Mouse (Mus musculus): ENCODE measurements around the gene Haus5. TPM values are rescaled to one million over a fixed set of nuclear protein-coding genes. Genes with fewer than 3 reads are reported as not detected.

Haus5 gene
- 10.3 and 11.1 TPM in 2 replicates for polyA plus RNA-seq (2015; fragmentation: Nextera tagmentation; extraction: Ambion mirVana)

GRCm38 (mm10) chr7:30664529-30665200 is at the start of gene Haus5:
TSS of gene Haus5 (minus strand) at chr7:30664994.

GRCm38 (mm10) chr7:30711942-30712341 is 47.1 kb upstream of the Haus5 start, which contains the start of gene Atp4a:
TSS of gene Atp4a (plus strand) at chr7:30712209.

GRCm38 (mm10) chr7:30698589-30698988 is 33.8 kb upstream of the Haus5 start, which contains the start of gene 2200002J24Rik:
TSS of gene 2200002J24Rik (plus strand) at chr7:30698926.

GRCm38 (mm10) chr7:30671480-30671879 is 6.7 kb upstream of the Haus5 start, which contains the start of gene Pmis2:
TSS of gene Pmis2 (minus strand) at chr7:30671605.

GRCm38 (mm10) chr7:30649591-30650540 is 14.9 kb downstream of the Haus5 start, which contains the start of gene Rbm42:
TSS of gene Rbm42 (minus strand) at chr7:30650317.

GRCm38 (mm10) chr7:30635752-30636151 is 29.0 kb downstream of the Haus5 start, which contains the start of gene Etv2:
TSS of gene Etv2 (minus strand) at chr7:30635852.

GRCm38 (mm10) chr7:30625530-30626384 is 39.0 kb downstream of the Haus5 start, which contains the start of gene Cox6b1:
TSS of gene Cox6b1 (minus strand) at chr7:30626151.

GRCm38 (mm10) chr7:30612654-30613402 is 52.0 kb downstream of the Haus5 start, which contains the start of gene Upk1a:
TSS of gene Upk1a (minus strand) at chr7:30612847.

Other genes with a start within 250 kb of the Haus5 start
- 2.4 and 10.2 TPM in 2 replicates for gene Hcst, start 245.1 kb downstream of the Haus5 start, polyA plus RNA-seq (2015; fragmentation: Nextera tagmentation; extraction: Ambion mirVana)
- gene Nfkbid, start 243.3 kb downstream of the Haus5 start, polyA plus RNA-seq (2015; fragmentation: Nextera tagmentation; extraction: Ambion mirVana) = 0.84 and 1.4 TPM in 2 replicates
- 8.7 and 9.1 TPM in 2 replicates for gene Aplp1, start 219.5 kb downstream of the Haus5 start, polyA plus RNA-seq (2015; fragmentation: Nextera tagmentation; extraction: Ambion mirVana)
- not detected in 2 replicates for gene Kirrel2, start 207.3 kb downstream of the Haus5 start, polyA plus RNA-seq (2015; fragmentation: Nextera tagmentation; extraction: Ambion mirVana)
- 0.12 TPM in 1 of 2 replicates, not detected in the other for gene Nphs1, start 206.7 kb downstream of the Haus5 start, polyA plus RNA-seq (2015; fragmentation: Nextera tagmentation; extraction: Ambion mirVana)
- gene Prodh2, start 171.4 kb downstream of the Haus5 start, polyA plus RNA-seq (2015; fragmentation: Nextera tagmentation; extraction: Ambion mirVana) = 0.21 and 0.36 TPM in 2 replicates
- gene Arhgap33, start 129.9 kb downstream of the Haus5 start, polyA plus RNA-seq (2015; fragmentation: Nextera tagmentation; extraction: Ambion mirVana) = 2.5 and 2.6 TPM in 2 replicates
- 391 and 404 TPM in 2 replicates for gene Hspb6, start 112.8 kb downstream of the Haus5 start, polyA plus RNA-seq (2015; fragmentation: Nextera tagmentation; extraction: Ambion mirVana)
- 3.2 and 3.9 TPM in 2 replicates for gene Proser3, start 112.7 kb downstream of the Haus5 start, polyA plus RNA-seq (2015; fragmentation: Nextera tagmentation; extraction: Ambion mirVana)
- 21.1 and 25.6 TPM in 2 replicates for gene Lin37, start 105.2 kb downstream of the Haus5 start, polyA plus RNA-seq (2015; fragmentation: Nextera tagmentation; extraction: Ambion mirVana)
- 69.5 and 73.2 TPM in 2 replicates for gene U2af1l4, start 101.7 kb downstream of the Haus5 start, polyA plus RNA-seq (2015; fragmentation: Nextera tagmentation; extraction: Ambion mirVana)
- gene Gm49396, start 101.7 kb downstream of the Haus5 start, polyA plus RNA-seq (2015; fragmentation: Nextera tagmentation; extraction: Ambion mirVana) = 2.7 and 2.8 TPM in 2 replicates
- gene Psenen, start 101.4 kb downstream of the Haus5 start, polyA plus RNA-seq (2015; fragmentation: Nextera tagmentation; extraction: Ambion mirVana) = 114 and 127 TPM in 2 replicates
- 1.1 and 1.6 TPM in 2 replicates for gene Igflr1, start 99.6 kb downstream of the Haus5 start, polyA plus RNA-seq (2015; fragmentation: Nextera tagmentation; extraction: Ambion mirVana)
- 4.8 TPM in 2 replicates for gene Kmt2b, start 76.3 kb downstream of the Haus5 start, polyA plus RNA-seq (2015; fragmentation: Nextera tagmentation; extraction: Ambion mirVana)
- 2.4 and 3.5 TPM in 2 replicates for gene Zbtb32, start 66.1 kb downstream of the Haus5 start, polyA plus RNA-seq (2015; fragmentation: Nextera tagmentation; extraction: Ambion mirVana)
- 1,486 and 1,535 TPM in 2 replicates for gene Upk1a, start 52.1 kb downstream of the Haus5 start, polyA plus RNA-seq (2015; fragmentation: Nextera tagmentation; extraction: Ambion mirVana)
- gene Cox6b1, start 38.8 kb downstream of the Haus5 start, polyA plus RNA-seq (2015; fragmentation: Nextera tagmentation; extraction: Ambion mirVana) = 1,042 and 1,083 TPM in 2 replicates
- gene Etv2, start 29.1 kb downstream of the Haus5 start, polyA plus RNA-seq (2015; fragmentation: Nextera tagmentation; extraction: Ambion mirVana) = not detected in 2 replicates
- 87.7 and 91.8 TPM in 2 replicates for gene Rbm42, start 14.7 kb downstream of the Haus5 start, polyA plus RNA-seq (2015; fragmentation: Nextera tagmentation; extraction: Ambion mirVana)
- not detected in 2 replicates for gene Pmis2, start 6.6 kb upstream of the Haus5 start, polyA plus RNA-seq (2015; fragmentation: Nextera tagmentation; extraction: Ambion mirVana)
- 0.39 TPM in 1 of 2 replicates, not detected in the other for gene 2200002J24Rik, start 33.9 kb upstream of the Haus5 start, polyA plus RNA-seq (2015; fragmentation: Nextera tagmentation; extraction: Ambion mirVana)
- gene Atp4a, start 47.2 kb upstream of the Haus5 start, polyA plus RNA-seq (2015; fragmentation: Nextera tagmentation; extraction: Ambion mirVana) = 0.13 and 0.69 TPM in 2 replicates
- gene Tmem147, start 64.5 kb upstream of the Haus5 start, polyA plus RNA-seq (2015; fragmentation: Nextera tagmentation; extraction: Ambion mirVana) = 155 and 184 TPM in 2 replicates
- gene Gapdhs, start 78.7 kb upstream of the Haus5 start, polyA plus RNA-seq (2015; fragmentation: Nextera tagmentation; extraction: Ambion mirVana) = 0.12 TPM in 1 of 2 replicates, not detected in the other
- gene Sbsn, start 86.5 kb upstream of the Haus5 start, polyA plus RNA-seq (2015; fragmentation: Nextera tagmentation; extraction: Ambion mirVana) = 13.6 and 17.0 TPM in 2 replicates
- 97.2 and 160 TPM in 2 replicates for gene Dmkn, start 98.8 kb upstream of the Haus5 start, polyA plus RNA-seq (2015; fragmentation: Nextera tagmentation; extraction: Ambion mirVana)
- gene Krtdap, start 122.9 kb upstream of the Haus5 start, polyA plus RNA-seq (2015; fragmentation: Nextera tagmentation; extraction: Ambion mirVana) = 135 and 161 TPM in 2 replicates
- gene Ffar2, start 158.8 kb upstream of the Haus5 start, polyA plus RNA-seq (2015; fragmentation: Nextera tagmentation; extraction: Ambion mirVana) = not detected in 2 replicates
- gene Ffar3, start 191.2 kb upstream of the Haus5 start, polyA plus RNA-seq (2015; fragmentation: Nextera tagmentation; extraction: Ambion mirVana) = not detected in 2 replicates
- gene Ffar1, start 196.6 kb upstream of the Haus5 start, polyA plus RNA-seq (2015; fragmentation: Nextera tagmentation; extraction: Ambion mirVana) = not detected in 2 replicates
- gene Cd22, start 215.3 kb upstream of the Haus5 start, polyA plus RNA-seq (2015; fragmentation: Nextera tagmentation; extraction: Ambion mirVana) = 0.11 TPM in 1 of 2 replicates, not detected in the other
- 0.31 and 0.47 TPM in 2 replicates for gene Mag, start 249.9 kb upstream of the Haus5 start, polyA plus RNA-seq (2015; fragmentation: Nextera tagmentation; extraction: Ambion mirVana)

Data from urinary bladder, postnatal 0 days (tissue).